Mouse (Mus musculus) limb, embryonic 14.5 days (tissue): Measurements from ENCODE around the gene BC067074. TPM values are rescaled to one million over a fixed set of nuclear protein-coding genes. Genes with fewer than 3 reads are reported as not detected.
"Not testable (repeated sequence)": the region's sequence is repeated elsewhere in the genome, so short reads cannot be mapped to it uniquely, and the experiment has no call there.

Source experiments
- ATAC-seq: fragments of 200-750 bp; cut with Nextera tagmentation; 2 replicates; pipeline ENCODE4 v1.8.0; 2017; ENCODE audit warnings: low read depth, moderate number of reproducible peaks, moderate TSS enrichment; ENCODE audit not compliant: low FRiP score
- DNase-seq: peaks from one replicate; pipeline ENCODE4 v3.0.0-alpha.2; 2015; ENCODE audit warnings: low spot score
- H3K27ac ChIP-seq: fragments of 300-500 bp; sonication (generic); replicated peaks from 2 replicates; pipeline ENCODE4 v1.5.1; 2014; ENCODE audit warnings: low read depth, mild to moderate bottlenecking, low read length, moderate library complexity, mixed read lengths
- H3K27me3 ChIP-seq: fragments of 300-500 bp; sonication (generic); 2 replicates; pipeline ENCODE4 v1.6.1; 2014; ENCODE audit warnings: low read length, mixed read lengths; ENCODE audit not compliant: control insufficient read depth, insufficient read depth
- H3K36me3 ChIP-seq: fragments of 300-500 bp; sonication (generic); 2 replicates; pipeline ENCODE4 v1.6.1; 2014; ENCODE audit warnings: mild to moderate bottlenecking, low read length, moderate library complexity, mixed read lengths; ENCODE audit not compliant: control insufficient read depth, insufficient read depth
- H3K4me1 ChIP-seq: fragments of 300-500 bp; sonication (generic); 2 replicates; pipeline ENCODE4 v1.6.1; 2014; ENCODE audit warnings: antibody characterized with exemption, low read length, mixed read lengths; ENCODE audit not compliant: control insufficient read depth, insufficient read depth
- H3K4me2 ChIP-seq: fragments of 300-500 bp; sonication (generic); replicated peaks from 2 replicates; pipeline ENCODE4 v1.6.1; 2014; ENCODE audit warnings: low read depth, mild to moderate bottlenecking, low read length, moderate library complexity; ENCODE audit not compliant: severe bottlenecking
- H3K4me3 ChIP-seq: fragments of 300-500 bp; sonication (generic); replicated peaks from 2 replicates; pipeline ENCODE4 v1.5.1; 2014; ENCODE audit warnings: low read length
- H3K9ac ChIP-seq: fragments of 300-500 bp; sonication (generic); 2 replicates; pipeline ENCODE4 v1.6.1; 2014; ENCODE audit warnings: mild to moderate bottlenecking, low read depth, low read length, moderate library complexity; ENCODE audit not compliant: severe bottlenecking
- H3K9me3 ChIP-seq: fragments of 300-500 bp; sonication (generic); 2 replicates; pipeline ENCODE4 v1.6.1; 2016; ENCODE audit warnings: low read length; ENCODE audit not compliant: control insufficient read depth
- POLR2A ChIP-seq: fragments of 200-500 bp; IDR thresholded peaks from 2 replicates; pipeline ENCODE4 v1.8.0; 2012; ENCODE audit warnings: inconsistent platforms, mild to moderate bottlenecking, moderate library complexity, borderline replicate concordance; ENCODE audit not compliant: insufficient read depth, insufficient read length; ENCODE audit errors: extremely low read depth
- WGBS: fragments of 180-500 bp; shearing (Covaris S2); extraction: QIAGEN DNeasy Blood & Tissue Kit; methylation state at CpG from one replicate; pipeline ENCODE4 v1.1.7; 2014; 5-methylcytosine and 5-hydroxymethylcytosine counted together
- polyA plus RNA-seq, 2 experiments: library from polyadenylated mRNA; depleted of rRNA in 1 of 2; stranded (reverse) in 1 of 2; unstranded in 1 of 2; fragments of >200 nt; fragmentation: Nextera tagmentation in 1 of 2; extraction: Ambion mirVana in 1 of 2; gene quantifications; 2 replicates each; pipeline versions ENCODE4 v1.2.1 to v1.2.3; 2012 to 2014

The BC067074 gene
- polyA plus RNA-seq (2012; rRNA removed) (21.9 and 26.1 TPM in 2 replicates), polyA plus RNA-seq (2014; fragmentation: Nextera tagmentation; extraction: Ambion mirVana) (8.6 and 10.0 TPM in 2 replicates)

DNA sequence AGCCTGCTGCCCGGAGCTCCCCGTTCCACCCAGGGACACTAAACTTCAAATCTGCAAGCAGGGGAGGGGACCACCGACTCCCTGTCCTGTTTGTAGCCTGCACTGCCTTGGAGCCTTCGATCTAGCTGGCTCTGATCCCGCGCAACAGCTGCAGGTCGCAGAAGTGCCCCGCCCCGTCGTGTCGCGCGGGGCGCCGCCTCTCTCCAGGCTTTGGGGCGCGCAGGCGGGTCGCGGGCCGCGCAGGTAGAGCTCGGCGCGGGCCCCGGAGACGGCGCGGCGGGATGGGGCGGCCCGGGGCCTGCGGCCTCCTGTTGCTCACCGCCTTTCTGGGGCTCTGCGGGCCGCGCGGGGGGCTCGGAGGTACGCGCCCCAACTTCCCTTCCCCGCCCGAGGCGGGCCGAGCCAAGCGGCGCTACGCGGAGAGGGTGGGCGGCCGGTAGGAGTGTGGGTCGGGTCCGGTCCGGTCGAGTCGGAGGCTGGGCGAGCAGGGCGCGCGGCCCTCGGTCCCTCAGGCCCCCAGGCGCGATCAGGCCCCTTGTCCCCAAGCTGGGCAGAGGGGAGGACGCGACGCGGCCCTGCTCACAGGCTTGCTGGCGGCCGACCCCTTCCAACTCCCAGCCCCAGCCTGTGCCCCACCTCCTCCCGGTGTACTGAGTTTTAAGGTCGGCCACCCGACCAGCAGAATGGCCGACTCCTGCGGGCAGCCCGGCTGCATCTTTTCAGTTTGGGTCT lies at the start of gene BC067074:
Gene BC067074, plus strand, starts transcription at position 185 of the 732 bp plus-strand sequence.
- Histone ChIP-seq H3K4me2 (peak within 1 kb of the TSS; percentile 71), H3K27ac (peak within 1 kb of the TSS; percentile 96), H3K9me3 (no peaks in the 10 kb centered on the region), H3K4me1 (peaks cover 28% of the 10 kb centered on the region), H3K36me3 (no peaks in the 10 kb centered on the region), H3K27me3 (no peaks in the 10 kb centered on the region), H3K4me3 (peak within 1 kb of the TSS; percentile 67), H3K9ac (peak within 1 kb of the TSS; percentile 90)
- ATAC-seq (peak; percentile 88), DNase-seq (peak; percentile 68)
- WGBS, result under 1% methylated on average over 39 of the region's 75 CpGs
- peak; percentile 22; the same call in 1 of the 2 replicates for TF ChIP-seq POLR2A

DNA sequence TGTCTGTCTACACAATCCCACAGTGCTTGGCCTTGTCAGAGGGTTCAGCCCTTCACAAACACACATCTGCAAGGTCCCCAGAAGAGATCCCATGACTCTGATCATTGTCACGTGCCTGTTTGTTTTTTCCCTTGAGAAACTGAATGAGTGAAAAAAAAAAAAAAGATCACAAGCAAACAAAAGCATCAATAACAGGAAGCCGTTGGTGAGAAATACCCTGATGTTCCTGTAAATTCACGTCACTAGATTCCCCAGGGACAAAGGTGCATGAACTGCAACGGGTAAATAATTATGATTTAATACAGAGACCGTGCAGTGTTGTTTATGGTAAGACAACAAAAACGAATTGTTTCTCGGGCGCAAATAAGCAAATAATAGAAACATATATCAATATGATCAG lies 47.9 kb upstream of the BC067074 start:
- H3K9ac ChIP-seq, result no peak overlapping the region
- H3K4me1 ChIP-seq, result no peaks in the 10 kb centered on the region
- H3K9me3 ChIP-seq, result no peaks in the 10 kb centered on the region
- no peak overlapping the region for H3K4me3 ChIP-seq
- DNase-seq (no peak), ATAC-seq (no peak)
- H3K27me3 ChIP-seq, result no peaks in the 10 kb centered on the region
- no peak for TF ChIP-seq POLR2A
- no peak overlapping the region for H3K27ac ChIP-seq
- no peaks in the 10 kb centered on the region for H3K36me3 ChIP-seq
- WGBS, result 79% methylated on average over 8 of the region's 8 CpGs
- H3K4me2 ChIP-seq, result no peak overlapping the region

DNA sequence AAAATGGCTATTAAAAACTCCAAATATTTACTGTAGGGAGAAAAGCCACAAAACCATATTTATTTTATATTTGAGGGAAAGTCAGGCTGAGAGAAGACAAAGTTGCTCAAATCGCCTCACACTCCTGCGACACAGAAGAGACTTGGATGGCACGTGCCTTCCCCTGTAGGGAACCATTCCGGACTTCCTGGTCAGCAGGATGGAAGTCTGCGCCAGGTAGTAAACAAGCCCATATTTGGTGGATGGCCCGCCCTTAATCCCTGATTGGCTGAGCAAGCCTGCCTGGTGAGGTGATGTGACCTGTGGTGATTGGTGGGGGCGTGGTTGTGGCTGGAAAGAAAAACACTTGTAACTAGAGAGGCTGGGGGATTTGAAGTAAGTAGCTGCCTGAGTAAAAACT lies 40.4 kb upstream of the BC067074 start:
- ATAC-seq, DNase-seq: not testable (repeated sequence)
- WGBS, result 74% methylated on average over 7 of the region's 7 CpGs

DNA sequence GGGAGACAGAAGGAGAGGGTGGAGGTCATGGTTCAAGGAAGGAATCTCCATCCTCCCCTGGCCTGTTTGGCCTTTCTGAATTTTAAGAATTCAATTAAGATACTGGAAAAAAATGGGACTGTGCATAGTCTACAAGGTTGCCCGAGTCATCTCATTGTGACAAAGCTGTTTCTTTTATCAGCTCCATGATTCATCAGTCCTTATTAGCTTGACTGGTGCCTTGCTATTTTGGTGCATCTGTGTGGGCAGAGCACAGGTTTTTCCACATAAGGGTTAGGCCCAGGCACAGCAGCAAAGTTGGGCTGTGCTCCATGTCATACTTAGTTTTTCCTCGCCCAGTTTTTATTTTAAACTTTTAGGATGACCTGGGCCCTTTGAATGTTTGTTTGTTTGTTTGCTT lies 36.2 kb upstream of the BC067074 start:
- Histone ChIP-seq H3K36me3 (no peaks in the 10 kb centered on the region), H3K27me3 (no peaks in the 10 kb centered on the region), H3K4me1 (no peaks in the 10 kb centered on the region), H3K4me2 (no peak overlapping the region), H3K4me3 (no peak overlapping the region), H3K9me3 (no peaks in the 10 kb centered on the region), H3K9ac (no peak overlapping the region), H3K27ac (no peak overlapping the region)
- ATAC-seq (no peak), DNase-seq (no peak)
- TF ChIP-seq POLR2A, result no peak
- 91% methylated on average over 2 of the region's 2 CpGs for WGBS

More for the DNA sequence above, 40.4 kb upstream of the BC067074 start:
- H3K9me3 ChIP-seq, H3K4me1 ChIP-seq, H3K36me3 ChIP-seq, H3K9ac ChIP-seq, H3K27ac ChIP-seq, H3K27me3 ChIP-seq, H3K4me2 ChIP-seq, H3K4me3 ChIP-seq: not testable (repeated sequence)

DNA sequence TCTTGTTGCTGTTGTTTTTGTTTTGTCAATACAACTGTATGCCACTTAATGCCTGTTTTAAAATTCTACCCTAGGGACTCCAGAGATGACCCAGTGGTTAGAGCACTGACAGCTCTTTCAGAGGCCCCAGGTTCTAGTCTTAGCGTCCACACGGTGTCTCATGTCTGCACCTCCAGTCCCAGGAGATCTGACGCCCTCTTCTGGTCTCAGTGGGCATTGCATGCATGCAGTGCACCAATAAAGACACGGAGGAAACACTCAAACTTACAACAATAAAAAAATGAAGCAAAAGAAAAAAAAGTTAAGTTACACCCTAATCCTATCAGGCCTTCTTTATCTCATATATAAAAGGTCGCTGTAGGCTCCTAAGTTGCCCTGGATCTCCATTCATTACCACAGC lies 35.8 kb upstream of the BC067074 start:
- ATAC-seq (no peak), DNase-seq (no peak)
- Histone ChIP-seq H3K27me3 (no peaks in the 10 kb centered on the region), H3K4me3 (no peak overlapping the region), H3K36me3 (no peaks in the 10 kb centered on the region), H3K4me2 (no peak overlapping the region), H3K9me3 (no peaks in the 10 kb centered on the region), H3K27ac (no peak overlapping the region), H3K4me1 (no peaks in the 10 kb centered on the region), H3K9ac (no peak overlapping the region)
- 48% methylated on average over 5 of the region's 5 CpGs for WGBS
- no peak for TF ChIP-seq POLR2A
